Mouse (Mus musculus): ENCODE measurements at regions not wholly inside any gene's neighbourhood (a gene's known extent, or its start where the extent isn't known, plus 50 kb on each side); places are given as distances from the start of the nearest gene placed in this dataset.

GRCm38 (mm10) chr13:39904264-39904663 lies 457.0 kb downstream of the Ofcc1 start:
- TF ChIP-seq CTCF (IDR thresholded peaks at IDR 0.05; ENCODE audit: borderline replicate concordance, extremely low read depth, insufficient read depth, insufficient read length) (no peak), POLR2A (IDR thresholded peaks at IDR 0.05; ENCODE audit: borderline replicate concordance, extremely low read depth, insufficient read depth, insufficient read length, poor library complexity, severe bottlenecking) (no peak)
